Mouse (Mus musculus) liver, embryonic 13.5 days (tissue): ENCODE data around the gene Slc26a1. TPM values are rescaled to one million over a fixed set of nuclear protein-coding genes. Genes with fewer than 3 reads are reported as not detected.
A peak's percentile ranks its signal among the peaks of the same experiment; 100 is the strongest.

Experiments
- ATAC-seq: fragments of 200-750 bp; cut with Nextera tagmentation; 2 replicates; pipeline ENCODE4 v1.8.0; 2017; ENCODE audit warnings: low read depth, mild to moderate bottlenecking, moderate number of reproducible peaks, moderate library complexity
- DNase-seq: peaks from one replicate; pipeline ENCODE4 v3.0.0; 2022
- H3K27ac ChIP-seq: fragments of 300-500 bp; sonication (generic); 2 replicates; pipeline ENCODE4 v1.5.1; 2015; ENCODE audit warnings: moderate library complexity, mild to moderate bottlenecking, inconsistent platforms
- H3K27me3 ChIP-seq: fragments of 300-500 bp; sonication (generic); 2 replicates; pipeline ENCODE4 v1.6.1; 2015; ENCODE audit warnings: mild to moderate bottlenecking, inconsistent platforms
- H3K36me3 ChIP-seq: fragments of 300-500 bp; sonication (generic); 2 replicates; pipeline ENCODE4 v1.6.1; 2015; ENCODE audit warnings: mild to moderate bottlenecking, inconsistent platforms
- H3K4me1 ChIP-seq: fragments of 300-500 bp; sonication (generic); replicated peaks from 2 replicates; pipeline ENCODE4 v1.6.1; 2015; ENCODE audit warnings: inconsistent platforms
- H3K4me2 ChIP-seq: fragments of 300-500 bp; sonication (generic); 2 replicates; pipeline ENCODE4 v1.6.1; 2015; ENCODE audit warnings: inconsistent platforms, mild to moderate bottlenecking, moderate library complexity
- H3K4me3 ChIP-seq: fragments of 300-500 bp; sonication (generic); replicated peaks from 2 replicates; pipeline ENCODE4 v1.5.1; 2015; ENCODE audit warnings: mild to moderate bottlenecking, inconsistent platforms
- H3K9ac ChIP-seq: fragments of 300-500 bp; sonication (generic); 2 replicates; pipeline ENCODE4 v1.6.1; 2015; ENCODE audit warnings: mild to moderate bottlenecking, inconsistent platforms
- H3K9me3 ChIP-seq: fragments of 300-500 bp; sonication (generic); replicated peaks from 2 replicates; pipeline ENCODE4 v1.6.1; 2016; ENCODE audit warnings: inconsistent platforms
- WGBS: fragments of 180-500 bp; shearing (Covaris S2); methylation state at CpG from one replicate; pipeline ENCODE4 v1.1.7; 2015; ENCODE audit not compliant: insufficient replicate concordance; 5-methylcytosine and 5-hydroxymethylcytosine counted together
- polyA plus RNA-seq: library from polyadenylated mRNA; unstranded; fragments of >200 nt; fragmentation: Nextera tagmentation; extraction: Ambion mirVana; gene quantifications from 2 replicates; pipeline ENCODE4 v1.2.1, GENCODE M21; 2015

Slc26a1 gene
- polyA plus RNA-seq, 1 experiment from 2014 or later: 12.0 TPM

DNA sequence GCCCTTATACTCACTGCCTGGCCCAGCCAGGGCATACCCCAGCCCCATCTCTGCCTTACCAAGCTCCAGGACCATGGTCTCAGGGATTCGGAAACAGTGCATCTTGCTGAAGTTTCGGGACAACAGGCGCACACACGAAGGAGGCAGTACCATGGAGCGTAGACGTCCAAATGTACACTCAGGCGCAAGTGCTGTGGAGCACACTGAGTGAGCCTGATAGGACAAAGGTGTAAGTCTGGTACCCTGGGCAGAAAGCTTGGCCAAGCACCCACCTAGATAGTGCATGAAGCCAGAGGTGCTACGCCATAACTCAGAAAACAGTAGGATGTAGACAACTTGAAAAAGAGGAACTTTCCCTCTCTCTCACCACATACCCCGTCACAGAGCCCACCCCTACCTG is 20.0 kb downstream of the Slc26a1 start:
- Histone ChIP-seq H3K4me1 (peaks cover 26% of the 10 kb centered on the region), H3K9ac (no peak overlapping the region), H3K27ac (no peak overlapping the region), H3K36me3 (peaks cover 67% of the 10 kb centered on the region), H3K4me3 (no peak overlapping the region), H3K27me3 (no peaks in the 10 kb centered on the region), H3K4me2 (no peak overlapping the region), H3K9me3 (no peaks in the 10 kb centered on the region)
- WGBS: 84% methylated on average over 9 of the region's 9 CpGs
- no peak for DNase-seq
- no peak for ATAC-seq

DNA sequence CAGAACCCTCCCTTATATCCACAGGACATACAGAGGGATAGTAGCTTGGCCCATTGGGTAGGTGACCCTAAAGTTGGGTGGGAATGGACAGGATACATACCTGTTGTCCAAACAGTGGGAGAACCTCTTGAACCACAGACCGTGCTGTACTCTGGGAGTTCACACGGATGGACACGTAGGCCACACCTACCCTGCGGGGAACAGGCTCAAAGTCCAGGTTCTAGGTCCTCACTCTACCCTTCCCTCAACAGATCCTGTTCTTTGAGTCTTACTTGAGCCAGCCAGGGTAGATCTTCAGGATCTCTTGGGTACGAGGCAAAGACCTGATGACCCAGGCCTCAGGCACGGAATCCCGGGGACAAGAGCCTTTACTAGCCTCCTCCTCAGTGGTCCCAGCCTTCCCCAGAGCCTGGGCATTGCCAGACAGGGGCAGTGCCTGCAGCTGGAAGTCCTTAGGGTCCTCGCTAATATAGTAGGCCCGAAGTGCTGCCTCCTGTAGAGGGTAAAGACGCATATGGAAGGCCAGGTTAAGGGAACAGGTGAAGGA is 20.9 kb downstream of the Slc26a1 start:
- Histone ChIP-seq H3K4me2 (no peak overlapping the region), H3K27ac (no peak overlapping the region), H3K36me3 (peaks cover 75% of the 10 kb centered on the region), H3K9ac (no peak overlapping the region), H3K4me1 (peaks cover 17% of the 10 kb centered on the region), H3K4me3 (no peak overlapping the region), H3K27me3 (no peaks in the 10 kb centered on the region), H3K9me3 (no peaks in the 10 kb centered on the region)
- WGBS: 82% methylated on average over 10 of the region's 10 CpGs
- DNase-seq: no peak
- ATAC-seq: no peak

DNA sequence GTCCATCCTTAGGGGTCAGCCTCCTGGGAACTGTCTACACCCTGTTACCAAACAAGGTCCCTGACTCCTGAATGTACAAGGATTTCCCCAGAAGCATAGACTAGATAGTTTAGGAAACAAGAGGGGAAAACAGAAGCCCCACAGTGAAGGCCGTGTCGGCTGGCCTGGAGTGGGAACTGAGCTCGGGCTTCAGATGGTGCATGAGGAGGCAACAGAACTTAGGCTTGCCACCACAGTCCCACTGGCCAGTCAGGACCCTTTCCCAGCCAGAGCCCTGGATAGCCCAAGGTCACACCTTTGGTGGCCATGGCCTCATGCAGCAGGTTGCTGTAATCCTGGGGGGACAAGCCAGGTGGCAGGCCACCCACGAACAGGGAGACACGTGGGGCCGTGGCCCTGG is 22.0 kb downstream of the Slc26a1 start:
- Histone ChIP-seq H3K4me2 (no peak overlapping the region), H3K36me3 (peaks cover 87% of the 10 kb centered on the region), H3K9ac (no peak overlapping the region), H3K27ac (no peak overlapping the region), H3K9me3 (no peaks in the 10 kb centered on the region), H3K27me3 (no peaks in the 10 kb centered on the region), H3K4me3 (no peak overlapping the region), H3K4me1 (peaks cover 6% of the 10 kb centered on the region; the same call in 1 of the 2 replicates)
- no peak for DNase-seq
- no peak for ATAC-seq
- 85% methylated on average over 6 of the region's 6 CpGs for WGBS

DNA sequence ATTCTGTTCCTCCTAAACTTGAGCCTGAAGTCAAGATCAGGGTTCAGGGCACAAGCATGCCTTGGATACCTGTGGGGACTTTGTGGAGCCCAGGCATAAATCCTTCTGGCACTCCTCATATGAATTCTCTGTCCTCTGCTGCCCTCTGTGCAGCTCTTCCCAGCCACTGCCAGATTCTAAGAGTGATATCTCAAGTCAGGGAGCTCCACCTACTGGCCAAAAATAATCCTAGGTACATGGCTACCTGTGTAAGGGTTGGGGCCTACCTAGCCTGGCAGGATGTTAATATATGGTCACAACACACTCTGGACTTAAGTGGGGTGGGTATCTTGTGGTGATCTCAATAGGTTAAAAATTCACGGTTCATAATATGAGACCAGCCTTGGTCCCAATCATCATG is 23.5 kb downstream of the Slc26a1 start:
- no peak overlapping the region for H3K4me2 ChIP-seq
- peak; percentile 42 for DNase-seq

DNA sequence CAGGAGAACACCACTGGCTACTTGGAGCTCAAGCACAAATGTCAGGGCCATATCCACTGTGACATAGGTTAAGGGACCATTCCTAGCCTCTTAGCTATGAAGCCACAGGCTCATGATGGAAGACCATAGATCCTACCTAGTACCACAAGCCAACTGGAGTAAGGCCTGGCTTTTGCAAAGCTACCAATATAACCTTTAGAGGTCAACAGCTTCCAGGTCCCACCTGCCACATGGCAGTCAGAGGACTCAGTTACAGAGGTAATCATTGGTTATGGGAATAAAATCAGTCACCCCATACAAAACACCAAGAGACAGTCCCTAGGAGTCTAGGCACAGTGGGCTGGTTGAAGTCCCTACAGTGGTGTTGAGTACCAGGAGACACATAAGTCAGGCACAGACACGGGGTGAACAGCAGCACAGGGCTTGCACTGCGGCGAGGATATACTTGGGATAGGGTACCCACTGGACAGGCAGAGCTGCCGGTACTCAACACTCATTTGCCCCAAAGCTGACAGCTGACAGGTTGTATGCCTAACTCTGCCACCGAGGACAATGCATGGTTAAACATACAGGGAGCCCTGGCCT is 24.1 kb downstream of the Slc26a1 start:
- H3K27me3 ChIP-seq: no peaks in the 10 kb centered on the region
- peaks cover 5% of the 10 kb centered on the region for H3K4me1 ChIP-seq
- H3K4me2 ChIP-seq: no peak overlapping the region
- H3K27ac ChIP-seq: no peak overlapping the region
- DNase-seq (no peak), ATAC-seq (no peak)
- no peaks in the 10 kb centered on the region for H3K9me3 ChIP-seq
- 71% methylated on average over 5 of the region's 5 CpGs for WGBS
- no peak overlapping the region for H3K4me3 ChIP-seq
- H3K9ac ChIP-seq: no peak overlapping the region
- H3K36me3 ChIP-seq: peaks cover 86% of the 10 kb centered on the region

More for the DNA sequence above, 23.5 kb downstream of the Slc26a1 start:
- Histone ChIP-seq H3K27me3 (no peaks in the 10 kb centered on the region), H3K4me1 (peaks cover 5% of the 10 kb centered on the region), H3K9ac (no peak overlapping the region), H3K36me3 (peaks cover 86% of the 10 kb centered on the region), H3K9me3 (no peaks in the 10 kb centered on the region), H3K4me3 (no peak overlapping the region), H3K27ac (no peak overlapping the region)
- ATAC-seq: peak; percentile 60
- WGBS: 49% methylated on average over 1 of the region's 1 CpGs

DNA sequence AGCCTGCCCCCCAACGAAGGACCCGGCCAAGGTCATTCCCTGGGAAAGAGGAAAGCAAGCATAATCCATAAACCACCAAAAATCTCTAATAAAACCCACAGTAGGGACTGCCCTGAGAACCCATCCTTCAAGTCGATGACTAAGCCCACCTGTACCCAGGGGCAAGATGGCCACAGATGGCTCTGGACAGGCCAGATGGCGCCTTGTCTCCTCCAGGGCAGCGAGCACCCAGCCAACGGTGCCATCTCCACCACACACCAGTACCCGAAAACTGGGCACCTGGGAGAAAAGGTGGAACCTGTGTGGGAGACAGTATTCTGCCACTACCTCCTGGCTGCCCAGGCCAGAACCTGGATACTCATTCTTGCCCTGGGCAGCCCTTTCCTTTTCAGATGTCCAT is 25.0 kb downstream of the Slc26a1 start:
- H3K4me3 ChIP-seq: no peak overlapping the region

DNA sequence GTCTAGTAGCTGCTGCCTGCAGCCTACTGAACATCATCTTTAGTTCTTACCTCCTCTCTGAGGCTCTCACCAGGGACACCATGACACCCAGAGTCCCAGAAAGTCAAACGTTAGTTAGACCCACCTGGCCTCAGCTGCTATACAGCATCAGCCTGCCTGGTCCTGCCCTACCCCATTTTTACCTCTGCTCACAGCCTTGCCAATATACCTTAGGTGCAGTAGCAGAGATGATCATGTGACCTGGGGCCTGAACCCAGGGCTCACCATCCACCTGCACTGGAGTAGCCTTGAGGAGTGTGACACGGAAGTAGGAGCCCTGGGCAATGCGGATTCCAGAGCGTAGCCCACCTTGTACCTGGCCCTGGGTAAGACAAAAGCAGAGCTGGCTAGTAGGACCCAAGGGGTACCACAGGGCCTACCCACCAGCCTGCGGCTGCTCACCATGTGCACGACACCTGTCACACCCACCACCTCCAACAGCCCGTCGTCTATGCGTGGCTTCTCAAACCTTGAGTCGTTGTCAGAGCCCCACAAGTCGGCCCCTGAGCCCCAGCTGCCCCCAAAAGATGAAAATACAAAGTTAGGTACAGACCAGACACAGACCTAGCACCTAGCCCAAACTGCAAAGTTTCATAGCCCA is 26.3 kb downstream of the Slc26a1 start:
- H3K36me3 ChIP-seq: peaks cover 78% of the 10 kb centered on the region

More for the DNA sequence above, 25.0 kb downstream of the Slc26a1 start:
- Histone ChIP-seq H3K4me1 (peaks cover 5% of the 10 kb centered on the region), H3K36me3 (peaks cover 83% of the 10 kb centered on the region), H3K4me2 (no peak overlapping the region), H3K27me3 (no peaks in the 10 kb centered on the region), H3K27ac (no peak overlapping the region), H3K9ac (no peak overlapping the region), H3K9me3 (no peaks in the 10 kb centered on the region)
- no peak for DNase-seq
- WGBS: 85% methylated on average over 7 of the region's 7 CpGs
- ATAC-seq: no peak

DNA sequence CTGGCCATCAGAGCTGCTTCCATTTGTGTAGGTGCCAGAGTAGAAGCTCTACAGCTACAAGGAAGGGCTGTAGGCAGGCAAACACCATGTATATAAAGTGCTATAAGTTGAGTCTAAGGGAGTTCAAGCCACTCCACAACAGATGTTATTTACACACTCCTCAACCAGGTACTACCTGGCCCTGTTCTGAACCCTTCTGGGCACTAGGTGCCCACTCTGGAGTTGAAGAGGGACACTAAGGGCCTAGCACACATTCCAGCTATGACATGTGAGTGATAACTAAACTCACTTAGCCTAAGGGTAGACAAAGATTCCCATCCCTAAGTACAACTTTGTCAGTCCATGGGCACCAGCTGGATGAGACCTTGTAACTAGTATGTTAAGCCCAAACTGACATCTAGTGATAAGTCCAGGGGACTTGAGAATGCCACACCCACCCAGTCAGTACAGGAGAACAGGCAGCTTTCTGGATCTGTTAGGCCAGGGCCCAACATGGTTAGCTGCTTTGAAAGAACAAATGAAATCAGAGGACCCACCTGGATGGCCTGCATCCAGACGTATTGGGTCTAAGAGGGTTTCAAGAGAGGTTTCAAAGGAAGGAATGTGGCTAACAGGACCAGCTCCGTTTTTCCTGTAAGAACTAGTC is 27.4 kb downstream of the Slc26a1 start:
- H3K9ac ChIP-seq: no peak overlapping the region
- WGBS: 76% methylated on average over 2 of the region's 2 CpGs
- ATAC-seq: no peak
- DNase-seq: no peak
- H3K27ac ChIP-seq: no peak overlapping the region
- H3K27me3 ChIP-seq: no peaks in the 10 kb centered on the region
- peaks cover 70% of the 10 kb centered on the region for H3K36me3 ChIP-seq
- H3K9me3 ChIP-seq: no peaks in the 10 kb centered on the region
- H3K4me2 ChIP-seq: no peak overlapping the region
- peaks cover 5% of the 10 kb centered on the region for H3K4me1 ChIP-seq
- no peak overlapping the region for H3K4me3 ChIP-seq

More for the DNA sequence above, 26.3 kb downstream of the Slc26a1 start:
- H3K4me1 ChIP-seq: peaks cover 5% of the 10 kb centered on the region
- no peak overlapping the region for H3K4me3 ChIP-seq
- no peaks in the 10 kb centered on the region for H3K9me3 ChIP-seq
- no peak for DNase-seq
- H3K27me3 ChIP-seq: no peaks in the 10 kb centered on the region
- H3K27ac ChIP-seq: no peak overlapping the region
- no peak overlapping the region for H3K4me2 ChIP-seq
- no peak overlapping the region for H3K9ac ChIP-seq
- ATAC-seq: no peak
- 84% methylated on average over 11 of the region's 11 CpGs for WGBS

DNA sequence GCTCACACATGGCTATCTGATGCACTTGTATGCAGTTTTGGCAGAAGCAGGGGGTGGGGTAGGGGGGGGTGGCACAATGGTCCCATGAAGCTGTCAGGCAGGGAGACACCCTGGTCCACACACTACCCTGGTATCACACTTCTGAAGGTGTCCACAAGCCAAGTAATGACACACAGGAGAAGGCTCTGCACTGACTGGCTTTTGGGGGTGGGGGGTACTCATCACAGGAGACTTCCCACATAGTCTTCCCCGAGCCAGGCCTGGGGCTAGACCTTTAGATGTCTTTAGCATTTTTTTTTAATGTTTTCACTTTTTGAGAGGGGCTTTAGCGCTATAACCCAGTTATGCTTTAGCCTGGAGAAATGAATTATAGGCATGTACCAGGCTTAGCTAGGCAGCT is 28.1 kb downstream of the Slc26a1 start:
- H3K36me3 ChIP-seq: peaks cover 67% of the 10 kb centered on the region
- no peak overlapping the region for H3K9ac ChIP-seq
- no peaks in the 10 kb centered on the region for H3K27me3 ChIP-seq
- no peak overlapping the region for H3K4me2 ChIP-seq
- DNase-seq (no peak), ATAC-seq (no peak)
- H3K4me1 ChIP-seq: peaks cover 5% of the 10 kb centered on the region
- no peak overlapping the region for H3K4me3 ChIP-seq
- H3K27ac ChIP-seq: no peak overlapping the region
- H3K9me3 ChIP-seq: no peaks in the 10 kb centered on the region
- 69% methylated on average over 2 of the region's 2 CpGs for WGBS

DNA sequence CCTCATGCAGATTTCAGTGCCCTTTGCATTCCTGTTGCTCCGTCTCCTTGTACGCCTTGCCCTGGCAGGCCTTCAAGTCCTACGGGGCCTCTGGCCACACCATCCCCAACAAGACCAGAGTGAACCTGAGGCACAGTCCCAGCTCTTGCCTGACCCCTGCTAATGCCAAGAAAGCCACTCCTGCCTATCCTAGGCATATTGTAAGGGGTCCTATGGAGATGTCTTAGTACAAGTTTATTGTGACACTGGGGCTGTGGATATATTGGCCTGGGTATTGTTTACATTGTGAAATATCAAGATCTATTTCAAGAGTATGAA is 29.1 kb downstream of the Slc26a1 start:
- H3K4me2 ChIP-seq: no peak overlapping the region
- no peak overlapping the region for H3K27ac ChIP-seq
- H3K9me3 ChIP-seq: no peaks in the 10 kb centered on the region
- peaks cover 5% of the 10 kb centered on the region for H3K4me1 ChIP-seq
- H3K4me3 ChIP-seq: no peak overlapping the region
- DNase-seq (no peak), ATAC-seq (no peak)
- H3K9ac ChIP-seq: no peak overlapping the region
- no peaks in the 10 kb centered on the region for H3K27me3 ChIP-seq
- WGBS: 81% methylated on average over 3 of the region's 3 CpGs
- peaks cover 65% of the 10 kb centered on the region for H3K36me3 ChIP-seq

DNA sequence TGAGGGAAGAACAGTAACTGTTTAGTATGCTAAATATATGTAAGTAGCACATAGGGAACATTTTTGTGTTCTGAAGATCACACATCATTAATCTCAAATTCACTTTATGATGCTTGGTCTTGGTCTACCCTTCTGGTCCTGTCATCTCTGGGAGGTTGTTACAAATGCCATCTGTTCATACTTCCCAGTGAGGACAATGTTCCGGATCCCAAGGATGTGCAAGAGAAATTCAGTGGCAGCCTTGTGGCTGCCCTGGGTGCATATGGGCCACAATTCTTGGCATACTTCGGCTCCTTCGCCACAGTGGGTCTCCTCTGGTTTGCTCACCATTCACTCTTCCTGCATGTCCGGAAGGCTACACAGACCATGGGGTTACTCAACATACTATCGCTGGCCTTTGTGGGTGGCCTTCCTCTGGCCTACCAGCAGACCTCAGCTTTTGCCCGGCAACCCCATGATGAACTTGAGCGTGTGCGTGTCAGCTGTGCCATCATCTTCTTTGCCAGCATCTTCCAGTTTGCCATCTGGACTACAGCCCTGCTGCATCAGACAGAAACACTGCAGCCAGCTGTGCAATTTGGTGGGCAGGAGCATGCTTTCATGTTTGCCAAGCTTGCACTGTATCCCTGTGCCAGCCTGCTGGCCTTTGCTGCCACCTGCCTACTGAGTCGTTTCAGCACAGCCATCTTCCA is 29.6 kb downstream of the Slc26a1 start:
- no peaks in the 10 kb centered on the region for H3K9me3 ChIP-seq
- H3K27me3 ChIP-seq: no peaks in the 10 kb centered on the region
- H3K4me3 ChIP-seq: no peak overlapping the region
- ATAC-seq (no peak), DNase-seq (no peak)
- peaks cover 61% of the 10 kb centered on the region for H3K36me3 ChIP-seq
- no peak overlapping the region for H3K9ac ChIP-seq
- 89% methylated on average over 9 of the region's 9 CpGs for WGBS
- H3K4me1 ChIP-seq: peaks cover 5% of the 10 kb centered on the region
- no peak overlapping the region for H3K4me2 ChIP-seq
- no peak overlapping the region for H3K27ac ChIP-seq
